Mouse (Mus musculus) forebrain, embryonic 14.5 days (tissue): ENCODE measurements at regions not wholly inside any gene's neighbourhood (a gene's known extent, or its start where the extent isn't known, plus 50 kb on each side); places are given as distances from the start of the nearest gene placed in this dataset.
A peak's percentile ranks its signal among the peaks of the same experiment; 100 is the strongest.

Source experiments
- ATAC-seq: fragments of 200-750 bp; cut with Nextera tagmentation; 2 replicates; pipeline ENCODE4 v1.8.0; 2017; ENCODE audit warnings: mild to moderate bottlenecking, moderate library complexity
- DNase-seq: peaks from one replicate; pipeline ENCODE4 v3.0.0-alpha.2; 2015; ENCODE audit warnings: low spot score
- H3K27ac ChIP-seq: fragments of 300-500 bp; sonication (generic); 2 replicates; pipeline ENCODE4 v1.5.1; 2014; ENCODE audit warnings: low read depth, mild to moderate bottlenecking, control low read depth, low read length, moderate library complexity
- H3K27me3 ChIP-seq: fragments of 300-500 bp; sonication (generic); replicated peaks from 2 replicates; pipeline ENCODE4 v1.6.1; 2014; ENCODE audit warnings: low read length, control low read depth, mixed read lengths; ENCODE audit not compliant: control insufficient read depth, insufficient read depth
- H3K36me3 ChIP-seq: fragments of 300-500 bp; sonication (generic); 2 replicates; pipeline ENCODE4 v1.6.1; 2014; ENCODE audit warnings: low read length, control low read depth; ENCODE audit not compliant: control insufficient read depth, insufficient read depth
- H3K4me1 ChIP-seq: fragments of 300-500 bp; sonication (generic); 2 replicates; pipeline ENCODE4 v1.6.1; 2014; ENCODE audit warnings: antibody characterized with exemption, low read length, control low read depth; ENCODE audit not compliant: control insufficient read depth, insufficient read depth
- H3K4me2 ChIP-seq: fragments of 300-500 bp; sonication (generic); 2 replicates; pipeline ENCODE4 v1.6.1; 2014; ENCODE audit warnings: mild to moderate bottlenecking, control low read depth, low read length
- H3K4me3 ChIP-seq: fragments of 300-500 bp; sonication (generic); 2 replicates; pipeline ENCODE4 v1.5.1; 2014; ENCODE audit warnings: low read depth, low read length, control low read depth
- H3K9ac ChIP-seq: fragments of 300-500 bp; sonication (generic); 2 replicates; pipeline ENCODE4 v1.6.1; 2014; ENCODE audit warnings: mild to moderate bottlenecking, low read length, control low read depth, moderate library complexity
- H3K9me3 ChIP-seq: fragments of 300-500 bp; sonication (generic); replicated peaks from 2 replicates; pipeline ENCODE4 v1.6.1; 2016; ENCODE audit warnings: low read length, control low read depth, mixed read lengths; ENCODE audit not compliant: control insufficient read depth
- WGBS: fragments of 180-500 bp; shearing (Covaris S2); extraction: QIAGEN DNeasy Blood & Tissue Kit; methylation state at CpG from one replicate; pipeline ENCODE4 v1.1.7; 2014; 5-methylcytosine and 5-hydroxymethylcytosine counted together

DNA sequence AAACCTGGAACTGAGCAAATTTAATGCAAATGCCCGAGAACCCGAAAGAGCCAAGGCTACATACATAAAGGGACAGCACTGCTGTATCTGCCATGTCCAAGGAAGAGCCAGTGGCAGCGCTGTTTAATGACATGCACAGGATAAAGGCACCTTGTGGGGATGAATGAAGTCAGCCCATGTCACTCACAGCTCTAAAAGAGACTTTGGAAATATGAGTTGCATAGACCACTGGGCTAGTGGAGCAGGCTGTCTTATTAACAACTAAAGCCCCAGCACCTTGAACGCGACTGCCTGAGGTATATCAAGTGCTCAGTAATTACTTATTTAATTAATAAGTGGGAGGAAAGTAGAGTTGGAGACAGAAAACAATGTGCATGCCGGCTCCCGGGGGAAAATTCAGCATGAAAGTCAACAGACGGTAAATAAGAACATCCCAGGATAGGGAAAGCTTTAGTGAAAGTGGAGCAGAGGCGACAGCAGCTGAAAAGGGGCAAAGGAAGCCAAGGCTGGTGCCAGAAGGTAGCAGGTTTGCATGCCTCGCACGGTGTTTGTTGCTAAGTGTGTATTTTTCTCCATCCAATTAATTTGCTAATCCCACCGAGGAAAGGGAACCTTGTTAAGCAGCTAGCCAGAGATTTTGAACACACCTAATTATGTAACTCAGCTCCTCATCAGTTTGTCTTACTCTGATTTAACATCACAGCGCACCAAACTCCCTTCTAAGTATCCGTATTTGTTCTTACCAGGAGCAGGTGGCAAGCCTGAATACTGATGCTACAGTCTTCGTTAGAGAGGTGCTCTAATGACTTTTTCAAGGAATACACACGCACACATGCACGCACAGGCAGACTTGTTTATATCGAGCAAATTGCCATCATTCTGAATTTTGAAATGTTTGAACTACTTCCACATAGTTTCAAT, 167.4 kb downstream of the Triml1 start:
- Histone ChIP-seq H3K4me3 (no peak overlapping the region), H3K4me2 (peak overlapping the region; percentile 24; the same call in 1 of the 2 replicates), H3K27me3 (no peaks in the 10 kb centered on the region), H3K4me1 (no peaks in the 10 kb centered on the region; the same call in 1 of the 2 replicates), H3K9ac (no peak overlapping the region), H3K9me3 (no peaks in the 10 kb centered on the region), H3K27ac (no peak overlapping the region), H3K36me3 (no peaks in the 10 kb centered on the region)
- WGBS: 21% methylated on average over 18 of the region's 18 CpGs
- DNase-seq (peak; percentile 68), ATAC-seq (peak; percentile 82)

DNA sequence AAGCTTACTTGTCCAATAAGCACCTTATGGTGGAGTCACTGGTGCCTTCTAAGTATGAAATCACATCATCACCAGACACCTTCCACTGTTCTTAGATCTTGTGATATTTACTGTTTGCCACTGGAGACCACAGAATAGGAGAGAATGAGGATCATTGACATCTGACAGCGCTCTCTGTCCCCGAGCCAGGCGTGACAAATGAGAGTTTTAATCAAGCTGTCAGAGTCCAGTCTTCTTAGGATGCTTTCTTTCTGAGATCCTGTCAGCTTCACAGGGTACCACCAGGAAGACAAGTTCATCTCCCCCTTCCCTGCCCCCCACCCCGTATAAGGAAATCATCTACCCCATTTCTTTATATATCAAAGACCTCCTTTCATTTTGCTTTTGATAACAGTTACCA, 168.7 kb downstream of the Triml1 start:
- ATAC-seq (no peak), DNase-seq (no peak)
- H3K4me2 ChIP-seq: no peak overlapping the region
- no peaks in the 10 kb centered on the region; the same call in 1 of the 2 replicates for H3K4me1 ChIP-seq
- H3K27me3 ChIP-seq: no peaks in the 10 kb centered on the region
- H3K9ac ChIP-seq: no peak overlapping the region
- H3K9me3 ChIP-seq: no peaks in the 10 kb centered on the region
- no peak overlapping the region for H3K4me3 ChIP-seq
- 75% methylated on average over 4 of the region's 4 CpGs for WGBS
- H3K36me3 ChIP-seq: no peaks in the 10 kb centered on the region
- no peak overlapping the region for H3K27ac ChIP-seq

DNA sequence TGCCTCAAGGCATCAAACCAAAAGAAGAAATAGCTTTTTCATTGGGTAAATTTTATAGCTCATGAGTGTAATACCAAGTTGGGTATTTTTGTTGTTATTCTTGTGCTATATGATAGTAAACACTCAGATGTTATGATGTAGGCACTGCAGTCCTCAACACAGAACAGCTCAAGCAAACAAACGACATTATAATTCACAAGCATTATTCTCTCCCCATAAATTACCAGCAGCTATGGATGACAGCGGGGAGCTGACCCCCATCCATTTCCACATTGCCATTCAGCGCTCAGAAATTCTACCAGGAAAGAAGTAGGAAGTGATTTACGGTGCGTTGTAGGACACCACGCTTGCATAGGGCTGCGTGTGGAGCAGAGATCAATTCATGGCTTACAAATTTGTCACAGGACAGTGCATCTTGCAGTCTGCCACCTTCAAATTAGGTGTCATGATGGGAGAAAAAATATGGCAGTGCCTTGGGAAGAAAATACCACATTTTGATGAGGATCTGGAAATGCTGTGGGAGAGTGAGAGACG, 173.4 kb downstream of the Triml1 start:
- DNase-seq (no peak), ATAC-seq (no peak)
- no peak overlapping the region for H3K4me2 ChIP-seq
- H3K9me3 ChIP-seq: no peaks in the 10 kb centered on the region
- WGBS: 80% methylated on average over 8 of the region's 8 CpGs
- H3K4me3 ChIP-seq: no peak overlapping the region
- H3K4me1 ChIP-seq: no peaks in the 10 kb centered on the region
- no peaks in the 10 kb centered on the region for H3K36me3 ChIP-seq
- no peak overlapping the region for H3K9ac ChIP-seq
- H3K27me3 ChIP-seq: no peaks in the 10 kb centered on the region
- H3K27ac ChIP-seq: no peak overlapping the region

DNA sequence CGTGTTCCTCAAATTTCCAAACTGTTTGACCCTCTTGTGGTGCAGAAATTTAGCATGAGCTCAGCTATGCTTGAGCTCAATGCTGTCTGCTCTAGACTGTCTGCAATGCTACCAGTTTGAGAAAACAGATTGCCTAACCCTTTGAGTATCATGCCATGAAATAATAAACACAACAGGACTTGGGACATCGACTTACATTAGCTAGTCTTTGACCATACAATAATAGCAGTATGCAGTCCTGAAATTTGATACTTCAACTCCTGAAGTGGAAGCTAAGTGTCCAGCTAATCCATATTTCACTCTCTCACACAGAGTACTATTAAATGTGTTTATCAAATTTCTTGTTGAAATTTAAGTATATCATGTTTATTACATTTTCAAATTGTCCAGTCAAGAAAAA, 176.8 kb downstream of the Triml1 start:
- DNase-seq (no peak), ATAC-seq (no peak)
- Histone ChIP-seq H3K36me3 (no peaks in the 10 kb centered on the region), H3K4me3 (no peak overlapping the region), H3K4me2 (no peak overlapping the region), H3K27me3 (no peaks in the 10 kb centered on the region), H3K27ac (no peak overlapping the region), H3K9me3 (no peaks in the 10 kb centered on the region), H3K4me1 (no peaks in the 10 kb centered on the region), H3K9ac (no peak overlapping the region)
- WGBS: 91% methylated on average over 2 of the region's 2 CpGs

DNA sequence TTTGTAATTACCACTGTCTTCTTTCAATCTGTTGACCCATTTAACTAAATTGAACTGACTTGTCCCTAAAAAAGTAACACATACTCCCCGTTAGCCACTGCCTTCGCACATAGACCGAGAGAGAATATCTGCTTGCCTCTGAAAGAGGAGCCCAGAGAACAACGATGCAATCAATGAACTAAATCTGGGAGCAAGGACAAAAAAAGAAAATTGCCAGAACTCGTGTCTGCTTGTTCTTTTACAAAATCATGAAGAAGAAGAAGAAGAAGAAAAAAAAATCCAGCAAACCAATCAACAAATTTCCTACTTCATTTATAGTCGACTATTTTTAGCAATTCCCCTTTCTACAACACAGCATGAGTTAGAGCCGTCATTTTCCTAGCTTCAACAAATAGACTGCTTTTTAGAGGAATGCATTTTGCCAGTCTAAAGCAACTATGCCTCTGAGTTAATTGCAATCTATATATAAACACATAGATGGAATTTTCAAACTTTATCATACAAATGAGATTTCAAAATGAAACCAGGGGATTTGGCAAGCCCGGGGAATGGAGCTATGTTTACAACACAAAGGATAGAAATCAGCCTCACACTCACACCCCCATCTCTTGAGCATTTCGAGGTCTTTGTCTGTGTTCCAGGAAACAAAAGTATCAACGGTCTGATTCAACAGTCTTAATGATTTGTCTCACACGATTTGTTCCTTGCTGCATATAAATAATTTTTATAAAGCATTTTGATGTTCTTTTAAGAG, 183.1 kb downstream of the Triml1 start:
- Histone ChIP-seq H3K4me3 (no peak overlapping the region), H3K9ac (no peak overlapping the region), H3K4me1 (no peaks in the 10 kb centered on the region), H3K27ac (no peak overlapping the region), H3K36me3 (no peaks in the 10 kb centered on the region), H3K4me2 (no peak overlapping the region), H3K27me3 (no peaks in the 10 kb centered on the region), H3K9me3 (no peaks in the 10 kb centered on the region)
- no peak for ATAC-seq
- 80% methylated on average over 11 of the region's 11 CpGs for WGBS
- no peak for DNase-seq

DNA sequence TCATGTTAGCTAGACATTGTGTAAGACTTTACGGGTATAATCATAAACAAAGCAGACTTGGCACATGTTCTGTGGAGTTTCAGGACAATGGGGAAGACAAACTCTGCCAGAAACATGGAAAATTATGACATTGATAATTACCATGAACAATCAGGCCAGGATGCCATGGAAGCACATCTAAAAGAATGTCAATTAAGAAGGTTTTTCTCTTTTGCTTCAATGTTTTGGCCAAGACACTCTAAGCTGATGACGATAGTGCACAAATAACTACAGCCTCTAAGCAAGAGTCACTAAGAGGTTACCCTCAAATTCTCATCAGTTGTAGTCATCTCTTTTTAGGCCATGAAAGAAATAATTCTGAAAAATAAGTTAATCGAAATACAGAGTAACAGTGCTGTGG, 208.7 kb downstream of the Triml1 start:
- DNase-seq: no peak
- no peaks in the 10 kb centered on the region for H3K27me3 ChIP-seq
- H3K9ac ChIP-seq: no peak overlapping the region
- no peak for ATAC-seq
- no peaks in the 10 kb centered on the region for H3K9me3 ChIP-seq
- H3K36me3 ChIP-seq: no peaks in the 10 kb centered on the region
- no peak overlapping the region for H3K4me3 ChIP-seq
- H3K4me1 ChIP-seq: no peaks in the 10 kb centered on the region
- WGBS: 63% methylated on average over 3 of the region's 3 CpGs
- H3K27ac ChIP-seq: no peak overlapping the region
- no peak overlapping the region for H3K4me2 ChIP-seq

DNA sequence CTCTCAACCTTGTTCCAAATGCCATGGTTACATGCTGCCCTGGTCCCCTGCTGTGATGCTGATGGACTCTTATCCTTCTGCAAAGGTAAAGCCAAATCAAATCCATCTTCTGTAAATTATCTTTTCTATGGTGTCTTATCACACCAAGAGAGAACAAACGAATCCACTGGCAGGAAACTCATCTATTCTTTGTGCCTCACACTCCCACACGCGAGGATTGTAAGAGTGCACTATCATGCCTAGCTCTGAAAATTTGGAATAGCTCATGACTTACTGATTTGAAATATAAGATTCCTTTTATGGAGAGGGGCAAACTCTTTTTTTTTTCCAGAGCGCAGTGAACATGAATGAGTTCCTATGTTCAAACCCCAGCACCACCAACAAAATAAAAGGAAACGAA, 249.6 kb downstream of the Triml1 start:
- H3K4me2 ChIP-seq: no peak overlapping the region
- no peak for DNase-seq
- H3K27me3 ChIP-seq: no peaks in the 10 kb centered on the region
- no peak for ATAC-seq
- 93% methylated on average over 5 of the region's 5 CpGs for WGBS
- H3K36me3 ChIP-seq: no peaks in the 10 kb centered on the region
- H3K4me3 ChIP-seq: no peak overlapping the region
- H3K27ac ChIP-seq: no peak overlapping the region
- no peaks in the 10 kb centered on the region for H3K4me1 ChIP-seq
- H3K9me3 ChIP-seq: no peaks in the 10 kb centered on the region
- no peak overlapping the region for H3K9ac ChIP-seq

DNA sequence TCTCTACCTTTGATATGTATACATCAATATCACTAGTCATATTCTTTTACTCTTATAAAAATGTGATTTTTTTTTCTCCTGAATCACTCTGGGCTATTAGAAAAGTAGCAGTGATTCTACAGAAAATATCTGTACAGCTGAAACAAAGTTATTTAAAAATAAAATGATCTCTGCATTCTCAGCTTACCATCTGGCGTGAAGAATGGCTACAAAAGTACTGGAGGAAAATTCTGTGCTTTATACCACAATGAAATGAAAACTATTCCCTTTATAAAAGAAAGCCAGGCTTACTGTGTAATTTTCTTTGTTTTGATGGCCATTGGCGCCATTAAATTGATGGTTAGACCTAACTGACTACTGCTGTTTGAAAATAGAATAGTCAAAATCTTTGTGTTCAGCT, 254.8 kb downstream of the Triml1 start:
- Histone ChIP-seq H3K4me3 (no peak overlapping the region), H3K27me3 (no peaks in the 10 kb centered on the region), H3K4me1 (no peaks in the 10 kb centered on the region), H3K9ac (no peak overlapping the region), H3K9me3 (no peaks in the 10 kb centered on the region), H3K27ac (no peak overlapping the region), H3K4me2 (no peak overlapping the region), H3K36me3 (no peaks in the 10 kb centered on the region)
- 88% methylated on average over 2 of the region's 2 CpGs for WGBS
- DNase-seq (no peak), ATAC-seq (no peak)

DNA sequence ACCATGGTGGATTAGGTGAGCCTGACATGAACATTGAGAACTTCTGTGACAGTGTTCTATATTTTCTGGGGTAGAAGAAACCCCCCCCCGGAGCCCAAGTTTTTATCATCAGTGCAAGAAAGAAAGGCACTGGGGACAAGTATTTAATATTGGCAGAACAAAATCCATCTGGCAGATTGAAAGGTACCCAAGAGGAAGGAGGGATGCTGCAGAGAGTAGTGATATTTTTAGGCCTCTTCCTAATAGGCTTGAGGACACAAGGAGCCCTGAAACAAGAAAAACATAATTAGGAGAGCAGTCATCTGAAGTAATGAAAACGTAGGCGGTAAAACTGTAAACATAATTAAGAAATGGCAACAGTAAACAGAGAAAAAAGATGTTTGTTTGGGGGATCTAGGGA, 271.0 kb downstream of the Triml1 start:
- no peaks in the 10 kb centered on the region for H3K9me3 ChIP-seq
- H3K36me3 ChIP-seq: no peaks in the 10 kb centered on the region
- H3K27ac ChIP-seq: no peak overlapping the region
- 78% methylated on average over 3 of the region's 3 CpGs for WGBS
- no peak overlapping the region for H3K4me2 ChIP-seq
- ATAC-seq (no peak), DNase-seq (no peak)
- no peak overlapping the region for H3K4me3 ChIP-seq
- H3K27me3 ChIP-seq: no peaks in the 10 kb centered on the region
- no peak overlapping the region for H3K9ac ChIP-seq
- H3K4me1 ChIP-seq: no peaks in the 10 kb centered on the region
